Mouse (Mus musculus): ENCODE measurements at regions not wholly inside any gene's neighbourhood (a gene's known extent, or its start where the extent isn't known, plus 50 kb on each side); places are given as distances from the start of the nearest gene placed in this dataset.

GRCm38 (mm10) chr14:54104243-54104642 is 149.7 kb downstream of the Dad1 start:
- TF ChIP-seq CTCF (IDR thresholded peaks at IDR 0.05; ENCODE audit: extremely low read depth, insufficient read depth, low read length) (no peak), POLR2A (IDR thresholded peaks at IDR 0.05; ENCODE audit: extremely low read depth, insufficient read depth, low read length) (no peak)
